Mouse (Mus musculus): ENCODE measurements around the gene Olfr410. TPM values are rescaled to one million over a fixed set of nuclear protein-coding genes. Genes with fewer than 3 reads are reported as not detected.

Olfr410 gene
- not detected in 2 replicates for polyA plus RNA-seq (2015; fragmentation: Nextera tagmentation; extraction: Ambion mirVana)

DNA sequence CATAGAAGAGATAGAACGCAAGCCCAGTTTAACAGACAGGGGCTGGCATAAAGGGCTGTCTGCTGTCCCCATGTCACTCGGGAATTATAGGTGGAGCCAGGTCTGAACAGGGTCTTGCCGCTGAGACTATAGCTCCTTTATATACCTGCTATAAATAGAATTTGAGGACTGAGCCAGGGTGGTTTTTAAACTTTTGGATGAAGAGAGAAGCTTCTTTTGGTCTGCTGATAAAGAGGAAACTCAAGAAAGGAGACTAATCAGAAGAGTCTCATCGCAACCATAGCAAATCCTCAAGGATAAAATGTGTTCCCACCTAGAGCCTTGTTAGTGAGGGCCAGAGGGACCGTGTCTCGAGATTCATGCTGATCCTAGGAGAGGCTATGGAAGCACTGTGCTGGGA lies at the start of gene Olfr410:
TSS of gene Olfr410 (minus strand) at position 101 of the 400 bp plus-strand sequence.
- WGBS: 85% methylated on average over 6 of the region's 6 CpGs
- no peak for ATAC-seq (ENCODE audit: low FRiP score)
- Histone ChIP-seq H3K27ac (no peak within 1 kb of the TSS), H3K4me2 (no peak within 1 kb of the TSS), H3K9ac (no peak within 1 kb of the TSS), H3K9me3 (0 out of 2 replicates have a peak, but pooled peaks cover 4% of the 10 kb centered on the region), H3K4me3 (no peak within 1 kb of the TSS), H3K4me1 (replicated peaks) (no peaks in the 10 kb centered on the region), H3K36me3 (no peaks in the 10 kb centered on the region), H3K27me3 (no peaks in the 10 kb centered on the region)

GRCm38 (mm10) chr11:74387203-74387602 lies 49.4 kb upstream of the Olfr410 start:
- H3K4me1 ChIP-seq (replicated peaks): no peaks in the 10 kb centered on the region
- WGBS: 86% methylated on average over 5 of the region's 5 CpGs
- H3K9me3 ChIP-seq: no peaks in the 10 kb centered on the region
- no peak for ATAC-seq (ENCODE audit: low FRiP score)
- H3K4me2 ChIP-seq: no peak overlapping the region
- H3K36me3 ChIP-seq: peaks cover 48% of the 10 kb centered on the region
- H3K27me3 ChIP-seq: no peaks in the 10 kb centered on the region
- no peak overlapping the region for H3K4me3 ChIP-seq
- H3K27ac ChIP-seq: no peak overlapping the region
- no peak overlapping the region for H3K9ac ChIP-seq

- 80% methylated on average over 9 of the region's 9 CpGs for WGBS
- H3K4me3 ChIP-seq: no peak overlapping the region
- H3K9me3 ChIP-seq: no peaks in the 10 kb centered on the region
- H3K4me2 ChIP-seq: no peak overlapping the region
- no peak overlapping the region; the same call in 1 of the 2 replicates for H3K9ac ChIP-seq
- no peaks in the 10 kb centered on the region for H3K4me1 ChIP-seq (replicated peaks)
- H3K27ac ChIP-seq: no peak overlapping the region
- H3K27me3 ChIP-seq: no peaks in the 10 kb centered on the region
- H3K36me3 ChIP-seq: peaks cover 34% of the 10 kb centered on the region
- no peak for ATAC-seq (ENCODE audit: low FRiP score)
These were observed 47.8 kb upstream of the Olfr410 start for GRCm38 (mm10) chr11:74385674-74386073.

- H3K9me3 ChIP-seq: no peaks in the 10 kb centered on the region
- 0 out of 2 replicates have a peak, but pooled peaks cover 5% of the 10 kb centered on the region for H3K27me3 ChIP-seq
- no peaks in the 10 kb centered on the region; the same call in 1 of the 2 replicates for H3K36me3 ChIP-seq
- H3K4me1 ChIP-seq (replicated peaks): peaks cover 6% of the 10 kb centered on the region; the same call in 1 of the 2 replicates
- no peak overlapping the region for H3K4me3 ChIP-seq
- H3K9ac ChIP-seq: no peak overlapping the region; the same call in 1 of the 2 replicates
- no peak overlapping the region for H3K27ac ChIP-seq
- H3K4me2 ChIP-seq: no peak overlapping the region
- no peak for ATAC-seq (ENCODE audit: low FRiP score)
- WGBS: 74% methylated on average over 4 of the region's 4 CpGs
These were observed 41.5 kb upstream of the Olfr410 start for GRCm38 (mm10) chr11:74379166-74379873.

DNA sequence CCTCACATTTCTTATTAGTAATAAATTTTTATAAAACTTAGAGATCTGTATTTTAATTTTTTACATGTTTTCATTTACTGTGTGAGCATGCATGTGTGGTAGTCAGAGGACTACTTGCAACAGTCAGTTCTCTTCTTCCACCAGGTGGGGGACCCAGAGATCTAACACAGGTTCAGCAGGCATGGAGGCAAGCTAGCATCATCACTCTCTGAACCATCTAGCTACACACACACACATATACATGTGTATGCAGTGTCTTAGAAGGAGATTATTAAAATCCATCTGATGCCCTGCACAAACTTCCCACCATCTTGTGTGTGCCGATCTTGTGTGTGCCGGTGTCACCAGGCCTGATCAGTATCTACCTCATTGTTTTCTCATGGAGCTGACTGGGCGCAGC lies 39.0 kb upstream of the Olfr410 start:
- 85% methylated on average over 3 of the region's 3 CpGs for WGBS
- H3K9me3 ChIP-seq: no peaks in the 10 kb centered on the region
- peaks cover 6% of the 10 kb centered on the region; the same call in 1 of the 2 replicates for H3K4me1 ChIP-seq (replicated peaks)
- ATAC-seq (ENCODE audit: low FRiP score): peak; percentile 89
- no peak overlapping the region for H3K9ac ChIP-seq
- H3K36me3 ChIP-seq: no peaks in the 10 kb centered on the region
- peak overlapping the region; percentile 68 for H3K27ac ChIP-seq
- H3K4me3 ChIP-seq: no peak overlapping the region
- 0 out of 2 replicates have a peak, but pooled peaks cover 5% of the 10 kb centered on the region for H3K27me3 ChIP-seq
- no peak overlapping the region for H3K4me2 ChIP-seq

DNA sequence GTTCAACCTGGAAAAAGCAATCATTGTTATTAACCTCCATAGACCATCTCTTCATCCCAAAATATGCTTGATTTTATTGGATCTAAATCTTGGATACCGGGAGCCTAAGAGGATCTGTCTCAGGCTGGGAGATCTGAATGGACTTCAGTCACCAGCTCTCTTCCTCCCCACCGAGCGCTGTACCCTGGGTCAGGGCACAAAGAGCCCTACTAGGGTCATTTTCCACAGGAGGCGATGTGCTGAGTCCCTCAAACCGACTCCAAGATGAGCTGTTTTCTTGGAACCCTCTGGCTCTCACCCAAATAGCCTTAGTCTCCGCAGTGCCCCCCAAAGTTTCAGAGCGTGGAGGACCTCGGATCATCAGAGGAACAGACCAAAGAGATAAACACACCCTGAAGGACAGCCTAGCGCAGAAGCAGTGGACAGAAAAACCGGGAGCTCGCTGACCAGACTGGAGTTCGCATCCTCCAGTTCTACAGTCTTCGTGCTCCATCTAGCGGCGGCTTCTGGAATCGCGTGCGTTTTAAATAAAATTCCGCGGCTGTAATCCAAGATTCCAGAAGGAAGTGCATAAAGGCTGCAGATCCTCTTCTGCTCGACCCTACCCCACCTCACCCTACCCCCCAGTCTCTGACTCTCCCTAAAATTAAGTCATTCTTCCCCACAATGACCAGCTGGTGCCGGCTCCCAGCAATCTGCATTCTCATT lies 33.7 kb upstream of the Olfr410 start:
- H3K4me2 ChIP-seq: peak overlapping the region; percentile 20; the same call in 1 of the 2 replicates

GRCm38 (mm10) chr11:74361769-74362168 lies 23.9 kb upstream of the Olfr410 start, which contains the start of gene Olfr412:
TSS of gene Olfr412 (plus strand) at chr11:74362069.
- no peak within 1 kb of the TSS for H3K4me3 ChIP-seq
- no peaks in the 10 kb centered on the region for H3K4me1 ChIP-seq (replicated peaks)
- H3K9me3 ChIP-seq: peaks cover 3% of the 10 kb centered on the region; the same call in 1 of the 2 replicates
- no peak within 1 kb of the TSS for H3K4me2 ChIP-seq
- ATAC-seq (ENCODE audit: low FRiP score): no peak
- 79% methylated on average over 1 of the region's 1 CpGs for WGBS
- H3K9ac ChIP-seq: no peak within 1 kb of the TSS
- no peaks in the 10 kb centered on the region for H3K27me3 ChIP-seq
- H3K36me3 ChIP-seq: no peaks in the 10 kb centered on the region
- no peak within 1 kb of the TSS for H3K27ac ChIP-seq

More for the DNA sequence above, 33.7 kb upstream of the Olfr410 start:
- ATAC-seq (ENCODE audit: low FRiP score): peak; percentile 71
- no peak overlapping the region for H3K9ac ChIP-seq
- H3K36me3 ChIP-seq: no peaks in the 10 kb centered on the region
- H3K4me3 ChIP-seq: no peak overlapping the region
- WGBS: 13% methylated on average over 22 of the region's 22 CpGs
- no peak overlapping the region for H3K27ac ChIP-seq
- no peaks in the 10 kb centered on the region for H3K4me1 ChIP-seq (replicated peaks)
- H3K9me3 ChIP-seq: no peaks in the 10 kb centered on the region
- H3K27me3 ChIP-seq: peaks cover 18% of the 10 kb centered on the region

DNA sequence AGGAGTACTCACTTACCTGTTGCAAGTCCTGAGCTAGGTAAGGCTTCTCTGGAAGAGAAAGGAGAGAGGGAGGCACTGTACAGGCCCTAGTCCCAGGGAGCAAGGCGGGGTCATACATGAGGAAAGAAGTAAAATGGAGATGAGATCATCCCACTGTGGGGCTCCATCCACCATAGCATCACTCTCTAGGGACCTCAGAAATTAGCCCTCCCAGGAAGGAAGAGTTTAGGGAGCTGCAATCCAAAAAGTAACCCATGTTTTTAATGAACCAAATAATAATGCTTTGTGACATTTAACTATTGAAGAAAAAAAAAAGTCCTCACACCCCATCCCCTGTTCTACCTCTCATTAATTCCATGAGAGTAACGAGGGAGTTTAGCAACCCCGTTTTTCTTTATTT lies 14.7 kb upstream of the Olfr410 start, which contains the start of gene Olfr411:
TSS of gene Olfr411 (minus strand) at position 101 of the 400 bp plus-strand sequence.
- 85% methylated on average over 3 of the region's 3 CpGs for WGBS
- Histone ChIP-seq H3K4me2 (no peak within 1 kb of the TSS), H3K27ac (no peak within 1 kb of the TSS), H3K9me3 (peaks cover 3% of the 10 kb centered on the region; the same call in 1 of the 2 replicates), H3K4me3 (no peak within 1 kb of the TSS), H3K4me1 (replicated peaks) (no peaks in the 10 kb centered on the region), H3K36me3 (no peaks in the 10 kb centered on the region), H3K27me3 (no peaks in the 10 kb centered on the region), H3K9ac (no peak within 1 kb of the TSS)
- ATAC-seq (ENCODE audit: low FRiP score): no peak

GRCm38 (mm10) chr11:74328781-74329180 lies 9.1 kb downstream of the Olfr410 start:
- Histone ChIP-seq H3K27ac (no peak overlapping the region), H3K27me3 (no peaks in the 10 kb centered on the region), H3K4me3 (no peak overlapping the region), H3K9me3 (no peaks in the 10 kb centered on the region), H3K4me2 (no peak overlapping the region), H3K36me3 (no peaks in the 10 kb centered on the region), H3K4me1 (replicated peaks) (no peaks in the 10 kb centered on the region), H3K9ac (no peak overlapping the region)
- ATAC-seq (ENCODE audit: low FRiP score): no peak

DNA sequence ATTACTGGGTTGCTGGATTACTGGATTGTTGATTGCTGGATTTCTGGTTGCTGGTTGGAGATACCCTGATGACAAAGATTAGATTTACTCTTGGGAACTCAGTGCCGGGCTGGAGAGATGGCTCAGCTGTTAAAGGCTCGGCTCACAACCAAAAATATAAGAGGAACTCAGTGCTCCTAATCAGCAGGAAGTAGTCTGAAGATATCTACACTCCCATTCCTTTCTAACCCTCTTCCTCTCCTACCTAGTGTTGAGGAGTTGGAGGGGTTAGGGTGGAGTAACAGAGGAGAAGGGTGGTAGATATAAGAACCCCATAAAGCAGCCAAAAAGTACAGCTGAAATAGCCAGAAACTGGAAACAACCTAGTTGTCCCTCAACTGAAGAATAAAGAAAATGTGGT lies 11.8 kb downstream of the Olfr410 start:
- Histone ChIP-seq H3K27ac (no peak overlapping the region), H3K4me1 (replicated peaks) (no peaks in the 10 kb centered on the region), H3K4me3 (no peak overlapping the region), H3K27me3 (no peaks in the 10 kb centered on the region), H3K9me3 (no peaks in the 10 kb centered on the region), H3K9ac (no peak overlapping the region), H3K4me2 (no peak overlapping the region), H3K36me3 (no peaks in the 10 kb centered on the region)
- WGBS: 79% methylated on average over 2 of the region's 2 CpGs
- no peak for ATAC-seq (ENCODE audit: low FRiP score)

- Histone ChIP-seq H3K27me3 (no peaks in the 10 kb centered on the region), H3K9me3 (peaks cover 2% of the 10 kb centered on the region; the same call in 1 of the 2 replicates), H3K9ac (no peak overlapping the region), H3K36me3 (no peaks in the 10 kb centered on the region), H3K4me3 (no peak overlapping the region), H3K4me1 (replicated peaks) (no peaks in the 10 kb centered on the region), H3K27ac (no peak overlapping the region), H3K4me2 (no peak overlapping the region)
- ATAC-seq (ENCODE audit: low FRiP score): no peak
- 91% methylated on average over 2 of the region's 2 CpGs for whole genome bisulfite sequencing
These were observed 50.6 kb downstream of the Olfr410 start for GRCm38 (mm10) chr11:74287256-74287655.

GRCm38 (mm10) chr11:74283436-74283835 lies 54.4 kb downstream of the Olfr410 start, which contains the start of gene Olfr59:
TSS of gene Olfr59 (plus strand) at chr11:74283736.
- no peaks in the 10 kb centered on the region for H3K27me3 ChIP-seq

More at GRCm38 (mm10) chr11:74283436-74283835, 54.4 kb downstream of the Olfr410 start, which contains the start of gene Olfr59:
- no peaks in the 10 kb centered on the region for H3K4me1 ChIP-seq (replicated peaks)
- ATAC-seq (ENCODE audit: low FRiP score): no peak
- 70% methylated on average over 2 of the region's 2 CpGs for whole genome bisulfite sequencing
- H3K9me3 ChIP-seq: peaks cover 11% of the 10 kb centered on the region; the same call in 1 of the 2 replicates
- no peaks in the 10 kb centered on the region for H3K36me3 ChIP-seq
- no peak within 1 kb of the TSS for H3K4me2 ChIP-seq
- H3K4me3 ChIP-seq: no peak within 1 kb of the TSS
- H3K27ac ChIP-seq: no peak within 1 kb of the TSS
- H3K9ac ChIP-seq: no peak within 1 kb of the TSS

All from hindbrain, embryonic 13.5 days (tissue).